Comparison of ENCODE assay signal across 8 mouse cellular contexts in the genomic region with DNA sequence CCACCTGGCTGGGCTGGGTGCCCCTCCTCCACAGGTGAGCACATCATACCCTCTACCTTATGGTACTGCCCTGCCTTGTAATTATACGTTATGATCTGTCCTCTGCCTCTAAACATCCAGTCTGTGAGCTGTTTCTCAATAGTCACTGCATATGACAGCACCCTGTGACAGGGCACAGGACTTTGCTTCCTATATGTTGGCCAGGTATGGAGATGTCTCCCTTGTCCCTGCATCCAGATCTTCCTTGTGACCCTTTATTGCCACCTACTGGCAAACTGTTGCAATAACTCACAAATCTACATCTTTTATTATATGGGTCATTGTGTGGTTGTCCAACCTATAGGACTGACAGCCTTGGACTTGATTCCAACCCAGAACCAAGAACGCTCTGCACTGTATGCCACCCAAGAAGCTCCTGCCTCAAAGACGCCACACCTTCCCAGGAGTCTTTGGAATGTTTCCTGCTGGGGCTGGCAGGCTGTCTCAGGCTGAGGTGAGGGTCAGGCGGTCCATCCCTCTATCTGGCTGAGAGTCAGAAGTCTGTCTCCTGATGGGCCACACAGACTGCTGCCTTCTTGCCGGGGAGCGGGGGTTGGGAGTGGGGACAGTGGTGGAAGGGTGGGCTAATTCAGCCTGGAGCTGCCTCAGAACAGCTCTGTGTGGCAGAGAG. TPM values are rescaled to one million over a fixed set of nuclear protein-coding genes. Genes with fewer than 3 reads are reported as not detected.
DNase-seq lines count a peak whose midpoint lies in the region; ATAC-seq and TF ChIP-seq lines count a peak whose summit lies in the region.

No protein-coding gene starts in this region.

- DNase-seq in right cerebral cortex, adult 18-20 months: peak; percentile 35
- DNase-seq in right cerebral cortex, postnatal 14 days: no peak
- DNase-seq in c-Kit-positive CD71-positive TER-119-negative erythroid progenitor cells, embryonic 14.5 days (ENCODE audit: low read depth): peak; percentile 22
- peak; percentile 59 for DNase-seq in intestine, embryonic 14.5 days (ENCODE audit: low spot score)
- peak; percentile 47 for DNase-seq in limb, embryonic 11.5 days (ENCODE audit: low spot score)
- DNase-seq in midbrain, postnatal 0 days (ENCODE audit: low spot score): peak; percentile 84

- H3K27me3 ChIP-seq in forebrain, embryonic 12.5 days: peaks cover 4% of the 10 kb centered on the region; the same call in 1 of the 2 replicates
- no peaks in the 10 kb centered on the region for H3K27me3 ChIP-seq in intestine, embryonic 14.5 days (replicated peaks; ENCODE audit: control insufficient read depth, insufficient read depth, low read length)
- H3K27me3 ChIP-seq in limb, embryonic 11.5 days (ENCODE audit: control insufficient read depth, insufficient read depth, low read length): no peaks in the 10 kb centered on the region
- no peaks in the 10 kb centered on the region for H3K27me3 ChIP-seq in midbrain, postnatal 0 days (ENCODE audit: insufficient read depth, low read length)

- ATAC-seq in forebrain, embryonic 12.5 days (ENCODE audit: low FRiP score): peak; percentile 67
- peak; percentile 63 for ATAC-seq in intestine, embryonic 14.5 days (replicated peaks; ENCODE audit: low FRiP score, low TSS enrichment, low read depth)
- ATAC-seq in limb, embryonic 11.5 days (ENCODE audit: insufficient number of reproducible peaks, low FRiP score, low TSS enrichment, low read depth): peak; percentile 77
- ATAC-seq in midbrain, postnatal 0 days (ENCODE audit: low FRiP score): peak; percentile 78
- ATAC-seq in inflammation-experienced regulatory T-cells, adult 6 months: no peak

- H3K4me2 ChIP-seq in forebrain, embryonic 12.5 days: no peak overlapping the region
- H3K4me2 ChIP-seq in intestine, embryonic 14.5 days (ENCODE audit: low read length): no peak overlapping the region
- no peak overlapping the region for H3K4me2 ChIP-seq in limb, embryonic 11.5 days (ENCODE audit: low read depth, severe bottlenecking)
- H3K4me2 ChIP-seq in midbrain, postnatal 0 days (ENCODE audit: low read depth, low read length, poor library complexity, severe bottlenecking): no peak overlapping the region

- no peak overlapping the region for H3K27ac ChIP-seq in forebrain, embryonic 12.5 days
- H3K27ac ChIP-seq in intestine, embryonic 14.5 days (ENCODE audit: low read depth): no peak overlapping the region
- no peak overlapping the region for H3K27ac ChIP-seq in limb, embryonic 11.5 days (replicated peaks; ENCODE audit: low read depth, low read length)
- H3K27ac ChIP-seq in midbrain, postnatal 0 days (ENCODE audit: low read depth, low read length): no peak overlapping the region

- no peak overlapping the region for H3K9ac ChIP-seq in forebrain, embryonic 12.5 days
- H3K9ac ChIP-seq in intestine, embryonic 14.5 days (ENCODE audit: low read length): no peak overlapping the region
- no peak overlapping the region for H3K9ac ChIP-seq in limb, embryonic 11.5 days (ENCODE audit: low read length)
- H3K9ac ChIP-seq in midbrain, postnatal 0 days (replicated peaks; ENCODE audit: low read length, poor library complexity, severe bottlenecking): no peak overlapping the region

- no peaks in the 10 kb centered on the region for H3K9me3 ChIP-seq in forebrain, embryonic 12.5 days
- H3K9me3 ChIP-seq in intestine, embryonic 14.5 days (ENCODE audit: control insufficient read depth, low read length): no peaks in the 10 kb centered on the region
- H3K9me3 ChIP-seq in limb, embryonic 11.5 days (ENCODE audit: control insufficient read depth, low read length): no peaks in the 10 kb centered on the region
- no peaks in the 10 kb centered on the region for H3K9me3 ChIP-seq in midbrain, postnatal 0 days (ENCODE audit: low read length)

- peak; percentile 97 for TF ChIP-seq CTCF in midbrain, postnatal 0 days (IDR thresholded peaks at IDR 0.05)

- H3K36me3 ChIP-seq in forebrain, embryonic 12.5 days (replicated peaks): no peaks in the 10 kb centered on the region
- no peaks in the 10 kb centered on the region for H3K36me3 ChIP-seq in intestine, embryonic 14.5 days (ENCODE audit: control insufficient read depth, insufficient read depth, low read length)
- no peaks in the 10 kb centered on the region for H3K36me3 ChIP-seq in limb, embryonic 11.5 days (ENCODE audit: control insufficient read depth, insufficient read depth, low read length)
- H3K36me3 ChIP-seq in midbrain, postnatal 0 days (ENCODE audit: insufficient read depth, low read length): peaks cover 9% of the 10 kb centered on the region; the same call in 1 of the 2 replicates

- peaks cover 10% of the 10 kb centered on the region for H3K4me1 ChIP-seq in forebrain, embryonic 12.5 days
- 0 out of 2 replicates have a peak, but pooled peaks cover 6% of the 10 kb centered on the region for H3K4me1 ChIP-seq in intestine, embryonic 14.5 days (replicated peaks; ENCODE audit: control insufficient read depth, insufficient read depth, low read length)
- no peaks in the 10 kb centered on the region for H3K4me1 ChIP-seq in limb, embryonic 11.5 days (ENCODE audit: control insufficient read depth, insufficient read depth, low read length)
- H3K4me1 ChIP-seq in midbrain, postnatal 0 days (ENCODE audit: insufficient read depth, low read length): no peaks in the 10 kb centered on the region

- 46% methylated on average over 6 of the region's 6 CpGs for WGBS in forebrain, embryonic 12.5 days
- WGBS in intestine, embryonic 14.5 days: 34% methylated on average over 6 of the region's 6 CpGs
- WGBS in limb, embryonic 11.5 days: 42% methylated on average over 6 of the region's 6 CpGs
- 46% methylated on average over 6 of the region's 6 CpGs for WGBS in midbrain, postnatal 0 days

- H3K4me3 ChIP-seq in forebrain, embryonic 12.5 days (replicated peaks): no peak overlapping the region
- no peak overlapping the region for H3K4me3 ChIP-seq in intestine, embryonic 14.5 days (ENCODE audit: low read depth, low read length)
- no peak overlapping the region for H3K4me3 ChIP-seq in limb, embryonic 11.5 days (ENCODE audit: low read depth, low read length)
- no peak overlapping the region for H3K4me3 ChIP-seq in midbrain, postnatal 0 days (ENCODE audit: low read depth, low read length)

RNA-seq across cellular contexts. Expression of a gene that starts 46.2 kb away (rescaled TPM):
- 9.2 and 9.6 TPM in 2 replicates for polyA plus RNA-seq in forebrain, embryonic 12.5 days (2016; fragmentation: Nextera tagmentation; extraction: Ambion mirVana)
- polyA plus RNA-seq in intestine, embryonic 14.5 days (2014; fragmentation: Nextera tagmentation; extraction: Ambion mirVana): 3.7 and 4.6 TPM in 2 replicates
- 3.9 and 4.0 TPM in 2 replicates for polyA plus RNA-seq in limb, embryonic 11.5 days (2014; fragmentation: Nextera tagmentation; extraction: Ambion mirVana)
- total RNA-seq in midbrain, postnatal 0 days (2014; rRNA removed): 67.0 and 83.2 TPM in 2 replicates
- 19.3 and 22.0 TPM in 2 replicates for polyA plus RNA-seq in midbrain, postnatal 0 days (2015; fragmentation: Nextera tagmentation; extraction: Ambion mirVana)
- not detected for polyA plus RNA-seq in inflammation-experienced regulatory T-cells, adult 6 months (2017; shearing (Covaris generic))
